Mouse (Mus musculus): ENCODE results near the gene Caprin1.

DNA sequence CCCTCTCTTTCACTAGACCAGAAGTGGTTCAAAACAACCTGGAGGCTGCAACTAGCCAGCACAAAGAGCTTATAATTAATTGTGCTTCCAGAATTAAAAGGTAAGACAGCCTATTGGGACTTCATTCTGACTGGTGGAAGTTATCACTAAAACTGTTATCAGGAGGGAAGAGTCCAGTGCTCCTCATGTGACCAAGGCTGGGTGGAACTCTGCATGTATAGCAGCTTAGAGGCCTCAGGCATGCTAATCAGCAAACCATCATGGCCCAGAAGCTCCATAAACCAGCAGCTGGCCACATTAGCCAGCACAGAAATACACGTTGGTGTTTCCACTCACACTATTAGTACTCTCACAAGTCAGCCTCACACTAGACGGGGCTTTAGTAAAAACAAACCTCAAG, 50.7 kb downstream of the Caprin1 start:
- TF ChIP-seq POLR2A (IDR thresholded peaks at IDR 0.05; ENCODE audit: insufficient read depth, low read depth, low read length) (no peak), CTCF (IDR thresholded peaks at IDR 0.05) (no peak), EP300 (IDR thresholded peaks at IDR 0.05; ENCODE audit: insufficient read depth, low read depth, low read length) (no peak)

Data from heart, adult 2 months (tissue).